ENCODE assay signal across 40 mouse cellular contexts in genomic region chr4:43705991-43706390, GRCm38 (mm10). TPM values are rescaled to one million over a fixed set of nuclear protein-coding genes. Genes with fewer than 3 reads are reported as not detected.
"Had no signal": no experiment of that assay in that cellular context is flagged by ENCODE, and none has a peak within 500 bp of the region (broad histone marks: within the 10 kb centered on the region; RNA-seq: fewer than 3 reads in every experiment).

No protein-coding gene starts in this region.

- H3K4me2 ChIP-seq: forebrain, embryonic 15.5 days; heart, embryonic 11.5 days; heart, embryonic 13.5 days; heart, embryonic 15.5 days; hindbrain, embryonic 12.5 days; hindbrain, embryonic 14.5 days; limb, embryonic 13.5 days; limb, embryonic 15.5 days had no signal

- H3K36me3 ChIP-seq: forebrain, embryonic 15.5 days; heart, embryonic 13.5 days; heart, embryonic 15.5 days; hindbrain, embryonic 12.5 days; limb, embryonic 13.5 days; limb, embryonic 15.5 days had no signal

- H3K4me1 ChIP-seq: forebrain, embryonic 15.5 days; heart, embryonic 15.5 days; hindbrain, embryonic 12.5 days; limb, embryonic 13.5 days had no signal

- ATAC-seq: forebrain, embryonic 15.5 days; forebrain, postnatal 0 days; hindbrain, postnatal 0 days; intestine, embryonic 16.5 days had no signal

- H3K4me3 ChIP-seq: forebrain, embryonic 15.5 days; heart, adult 2 months; heart, embryonic 13.5 days; heart, embryonic 15.5 days; hindbrain, embryonic 12.5 days; limb, embryonic 13.5 days; limb, embryonic 15.5 days had no signal

- H3K27ac ChIP-seq: forebrain, embryonic 15.5 days; heart, adult 2 months; heart, embryonic 13.5 days; heart, embryonic 15.5 days; hindbrain, embryonic 12.5 days; hindbrain, embryonic 14.5 days; hindbrain, postnatal 0 days; kidney, postnatal 0 days; limb, embryonic 13.5 days; limb, embryonic 15.5 days had no signal

- H3K9me3 ChIP-seq: forebrain, embryonic 15.5 days; heart, embryonic 13.5 days; heart, embryonic 15.5 days; hindbrain, embryonic 12.5 days; limb, embryonic 13.5 days; limb, embryonic 15.5 days had no signal

- DNase-seq: forebrain, postnatal 0 days; gastrocnemius, postnatal 14 days; gastrocnemius, postnatal 36 days; heart, adult 11 months; heart, adult 2 months; heart, postnatal 14 days; heart, postnatal 36 days; kidney, adult 11 months; kidney, adult 8-10 months; layer of hippocampus, adult 9-11 months; layer of hippocampus, postnatal 36 days; left cerebral cortex, postnatal 4 days had no signal

- H3K9ac ChIP-seq: forebrain, embryonic 15.5 days; forebrain, postnatal 0 days; heart, embryonic 13.5 days; heart, embryonic 15.5 days; hindbrain, embryonic 12.5 days; hindbrain, embryonic 14.5 days; limb, embryonic 13.5 days; limb, embryonic 15.5 days had no signal

- H3K27me3 ChIP-seq: forebrain, embryonic 15.5 days; heart, embryonic 15.5 days; hindbrain, embryonic 12.5 days; limb, embryonic 13.5 days had no signal

RNA-seq across cellular contexts. Expression of gene Olfr71, which starts 4.1 kb away (rescaled TPM):
- total RNA-seq: forebrain, postnatal 0 days; gastrocnemius, adult 18-20 months; gastrocnemius, adult 8-10 months; gastrocnemius, postnatal 14 days; gastrocnemius, postnatal 36 days; heart, adult 2 months; heart, postnatal 14 days; heart, postnatal 36 days; hematopoietic stem cell, adult 5-6 weeks; hindbrain, postnatal 0 days; layer of hippocampus, adult 18-20 months; layer of hippocampus, adult 8-10 months; layer of hippocampus, postnatal 14 days; layer of hippocampus, postnatal 36 days; left cerebral cortex, adult 8-10 months; left cerebral cortex, postnatal 10 days; left cerebral cortex, postnatal 25 days; left cerebral cortex, postnatal 4 days; liver, adult 2 months had no signal
- polyA plus RNA-seq: forebrain, embryonic 15.5 days; forebrain, postnatal 0 days; gonadal fat pad, adult 2 months; heart, adult 2 months; heart, embryonic 11.5 days; heart, embryonic 13.5 days; heart, embryonic 15.5 days; heart, postnatal 0 days; hindbrain, embryonic 12.5 days; hindbrain, embryonic 14.5 days; hindbrain, postnatal 0 days; intestine, embryonic 14.5 days; intestine, embryonic 16.5 days; kidney, embryonic 14.5 days; kidney, postnatal 0 days; large intestine, adult 2 months; limb, embryonic 11.5 days; limb, embryonic 13.5 days; limb, embryonic 15.5 days; liver, adult 2 months had no signal

RNA-seq across cellular contexts. Expression of gene Olfr70, which starts 5.4 kb away (rescaled TPM):
- total RNA-seq: forebrain, postnatal 0 days; gastrocnemius, adult 18-20 months; gastrocnemius, adult 8-10 months; gastrocnemius, postnatal 14 days; gastrocnemius, postnatal 36 days; heart, adult 2 months; heart, postnatal 14 days; heart, postnatal 36 days; hematopoietic stem cell, adult 5-6 weeks; hindbrain, postnatal 0 days; layer of hippocampus, adult 18-20 months; layer of hippocampus, adult 8-10 months; layer of hippocampus, postnatal 14 days; layer of hippocampus, postnatal 36 days; left cerebral cortex, adult 18-20 months; left cerebral cortex, adult 8-10 months; left cerebral cortex, postnatal 10 days; left cerebral cortex, postnatal 25 days; left cerebral cortex, postnatal 4 days; liver, adult 2 months had no signal
- polyA plus RNA-seq: forebrain, embryonic 15.5 days; forebrain, postnatal 0 days; gonadal fat pad, adult 2 months; heart, adult 2 months; heart, embryonic 11.5 days; heart, embryonic 13.5 days; heart, embryonic 15.5 days; heart, postnatal 0 days; hindbrain, embryonic 12.5 days; hindbrain, embryonic 14.5 days; hindbrain, postnatal 0 days; intestine, embryonic 14.5 days; intestine, embryonic 16.5 days; kidney, embryonic 14.5 days; kidney, postnatal 0 days; large intestine, adult 2 months; limb, embryonic 11.5 days; limb, embryonic 13.5 days; limb, embryonic 15.5 days; liver, adult 2 months had no signal

RNA-seq across cellular contexts. Expression of gene Hrct1, which starts 21.0 kb away (rescaled TPM):
- total RNA-seq: hematopoietic stem cell, adult 5-6 weeks had no signal

RNA-seq across cellular contexts. Expression of gene Spaar, which starts 23.8 kb away (rescaled TPM):
- total RNA-seq: hematopoietic stem cell, adult 5-6 weeks had no signal

RNA-seq across cellular contexts. Expression of gene Fam221b, which starts 37.0 kb away (rescaled TPM):
- total RNA-seq: forebrain, postnatal 0 days; hindbrain, postnatal 0 days; liver, adult 2 months had no signal
- polyA plus RNA-seq: liver, adult 2 months had no signal
